Mouse (Mus musculus) forebrain, embryonic 14.5 days (tissue): Measurements from ENCODE around the gene Gm3543. TPM values are rescaled to one million over a fixed set of nuclear protein-coding genes. Genes with fewer than 3 reads are reported as not detected.
"Not testable (repeated sequence)": the region's sequence is repeated elsewhere in the genome, so short reads cannot be mapped to it uniquely, and the experiment has no call there.

Experiments used
- ATAC-seq: fragments of 200-750 bp; cut with Nextera tagmentation; 2 replicates; pipeline ENCODE4 v1.8.0; 2017; ENCODE audit warnings: mild to moderate bottlenecking, moderate library complexity
- DNase-seq: peaks from one replicate; pipeline ENCODE4 v3.0.0-alpha.2; 2015; ENCODE audit warnings: low spot score
- H3K27ac ChIP-seq: fragments of 300-500 bp; sonication (generic); 2 replicates; pipeline ENCODE4 v1.5.1; 2014; ENCODE audit warnings: low read depth, mild to moderate bottlenecking, control low read depth, low read length, moderate library complexity
- H3K27me3 ChIP-seq: fragments of 300-500 bp; sonication (generic); replicated peaks from 2 replicates; pipeline ENCODE4 v1.6.1; 2014; ENCODE audit warnings: low read length, control low read depth, mixed read lengths; ENCODE audit not compliant: control insufficient read depth, insufficient read depth
- H3K36me3 ChIP-seq: fragments of 300-500 bp; sonication (generic); 2 replicates; pipeline ENCODE4 v1.6.1; 2014; ENCODE audit warnings: low read length, control low read depth; ENCODE audit not compliant: control insufficient read depth, insufficient read depth
- H3K4me1 ChIP-seq: fragments of 300-500 bp; sonication (generic); 2 replicates; pipeline ENCODE4 v1.6.1; 2014; ENCODE audit warnings: antibody characterized with exemption, low read length, control low read depth; ENCODE audit not compliant: control insufficient read depth, insufficient read depth
- H3K4me2 ChIP-seq: fragments of 300-500 bp; sonication (generic); 2 replicates; pipeline ENCODE4 v1.6.1; 2014; ENCODE audit warnings: mild to moderate bottlenecking, control low read depth, low read length
- H3K4me3 ChIP-seq: fragments of 300-500 bp; sonication (generic); 2 replicates; pipeline ENCODE4 v1.5.1; 2014; ENCODE audit warnings: low read depth, low read length, control low read depth
- H3K9ac ChIP-seq: fragments of 300-500 bp; sonication (generic); 2 replicates; pipeline ENCODE4 v1.6.1; 2014; ENCODE audit warnings: mild to moderate bottlenecking, low read length, control low read depth, moderate library complexity
- H3K9me3 ChIP-seq: fragments of 300-500 bp; sonication (generic); replicated peaks from 2 replicates; pipeline ENCODE4 v1.6.1; 2016; ENCODE audit warnings: low read length, control low read depth, mixed read lengths; ENCODE audit not compliant: control insufficient read depth
- WGBS: fragments of 180-500 bp; shearing (Covaris S2); extraction: QIAGEN DNeasy Blood & Tissue Kit; methylation state at CpG from one replicate; pipeline ENCODE4 v1.1.7; 2014; 5-methylcytosine and 5-hydroxymethylcytosine counted together
- polyA plus RNA-seq: library from polyadenylated mRNA; unstranded; fragments of >200 nt; fragmentation: Nextera tagmentation; extraction: Ambion mirVana; gene quantifications from 2 replicates; pipeline ENCODE4 v1.2.1, GENCODE M21; 2014

Gene Gm3543
- not detected in 2 replicates for polyA plus RNA-seq

- H3K9ac ChIP-seq, H3K9me3 ChIP-seq, ATAC-seq, H3K4me1 ChIP-seq, H3K27ac ChIP-seq, H3K4me2 ChIP-seq, DNase-seq, H3K36me3 ChIP-seq, H3K27me3 ChIP-seq, H3K4me3 ChIP-seq: not testable (repeated sequence)
- WGBS: no CpG with 5 or more reads among the region's 1 CpGs
Observed at GRCm38 (mm10) chr14:41983225-41983624, at the start of gene Gm3543. Gm3543 (minus strand) TSS chr14:41983325.

GRCm38 (mm10) chr14:41968596-41968995 lies 14.5 kb downstream of the Gm3543 start:
- not testable (repeated sequence) for H3K27me3 ChIP-seq, H3K36me3 ChIP-seq, H3K4me3 ChIP-seq, H3K9me3 ChIP-seq, ATAC-seq, H3K4me2 ChIP-seq, DNase-seq, H3K9ac ChIP-seq, H3K4me1 ChIP-seq, H3K27ac ChIP-seq
- WGBS: 66% methylated on average over 3 of the region's 3 CpGs

GRCm38 (mm10) chr14:41967827-41968226 lies 15.3 kb downstream of the Gm3543 start, which contains the start of gene Gm6401:
Gm6401 (minus strand) TSS chr14:41967927.
- H3K9me3 ChIP-seq, H3K9ac ChIP-seq, H3K4me1 ChIP-seq, H3K4me3 ChIP-seq, H3K4me2 ChIP-seq, H3K36me3 ChIP-seq, ATAC-seq, DNase-seq, H3K27ac ChIP-seq, H3K27me3 ChIP-seq: not testable (repeated sequence)
- 52% methylated on average over 1 of the region's 1 CpGs for WGBS

GRCm38 (mm10) chr14:41964095-41964494 lies 19.0 kb downstream of the Gm3543 start:
- not testable (repeated sequence) for H3K4me1 ChIP-seq, H3K9me3 ChIP-seq, DNase-seq, H3K36me3 ChIP-seq, H3K27ac ChIP-seq, H3K4me2 ChIP-seq, H3K9ac ChIP-seq, H3K27me3 ChIP-seq, ATAC-seq, H3K4me3 ChIP-seq
- 63% methylated on average over 4 of the region's 4 CpGs for WGBS

- 87% methylated on average over 1 of the region's 2 CpGs for WGBS
- not testable (repeated sequence) for H3K27ac ChIP-seq, DNase-seq, H3K4me3 ChIP-seq, H3K36me3 ChIP-seq, ATAC-seq, H3K27me3 ChIP-seq, H3K9me3 ChIP-seq, H3K9ac ChIP-seq, H3K4me1 ChIP-seq, H3K4me2 ChIP-seq
Observed at GRCm38 (mm10) chr14:41943695-41944094, 39.4 kb downstream of the Gm3543 start, which contains the start of gene 1700024B05Rik. 1700024B05Rik (plus strand) TSS chr14:41943995.

Other genes starting within 250 kb of the Gm3543 start
- not detected in 2 replicates for gene Gm7929, start 232.7 kb downstream of the Gm3543 start, polyA plus RNA-seq
- not detected in 2 replicates for gene Gm47189, start 210.9 kb downstream of the Gm3543 start, polyA plus RNA-seq
- not detected in 2 replicates for gene Gm7980, start 76.0 kb downstream of the Gm3543 start, polyA plus RNA-seq
- gene 1700049E17Rik1, start 58.4 kb downstream of the Gm3543 start, polyA plus RNA-seq: not detected in 2 replicates
- not detected in 2 replicates for gene 1700024B05Rik, start 39.3 kb downstream of the Gm3543 start, polyA plus RNA-seq
- not detected in 2 replicates for gene Gm6401, start 15.4 kb downstream of the Gm3543 start, polyA plus RNA-seq
- not detected in 2 replicates for gene Gm7951, start 134.0 kb upstream of the Gm3543 start, polyA plus RNA-seq
- gene Gm17027, start 179.3 kb upstream of the Gm3543 start, polyA plus RNA-seq: not detected in 2 replicates
- gene Gm3573, start 207.5 kb upstream of the Gm3543 start, polyA plus RNA-seq: not detected in 2 replicates